Mouse (Mus musculus) layer of hippocampus, postnatal 14 days (tissue): ENCODE data around the gene Pcsk5. TPM values are rescaled to one million over a fixed set of nuclear protein-coding genes. Genes with fewer than 3 reads are reported as not detected.

Experiments used
- DNase-seq, 2 experiments: peaks; one replicate each; pipeline ENCODE4 v3.0.0; 2021 to 2022; ENCODE audit warnings: low spot score in 2 of 2, mixed read lengths in 1 of 2
- total RNA-seq, 2 experiments: library from RNA; stranded (reverse); gene quantifications; 2 replicates each; pipeline ENCODE4 v1.2.3; 2021

Gene Pcsk5
- total RNA-seq, 2 experiments from 2014 or later: 11.3 to 12.5 TPM

DNA sequence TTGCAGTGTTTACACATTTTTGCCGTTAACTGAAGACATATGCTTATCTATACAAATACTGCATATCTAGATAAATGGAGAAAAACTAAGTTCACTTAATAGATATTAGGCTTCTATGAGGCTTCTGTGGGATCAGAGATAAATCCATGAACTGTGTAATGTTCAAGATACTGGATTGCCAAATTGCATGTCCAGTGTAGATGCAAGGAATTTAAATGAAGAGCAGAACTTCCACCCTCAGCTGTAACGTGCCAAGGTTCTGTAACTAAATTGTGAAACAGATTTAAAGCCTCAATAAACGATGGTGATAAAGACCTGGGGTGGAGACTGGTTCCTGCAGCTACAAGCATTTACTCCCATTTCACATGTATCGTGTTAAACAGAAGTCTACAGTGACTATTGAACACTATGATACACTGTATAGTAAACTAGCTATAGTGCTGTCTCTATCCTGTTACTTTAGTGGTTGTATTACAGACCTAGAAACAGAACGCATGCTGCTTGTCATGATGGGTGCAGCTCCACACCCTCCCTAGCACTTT is 23.9 kb downstream of the Pcsk5 start:
- no peak for DNase-seq

DNA sequence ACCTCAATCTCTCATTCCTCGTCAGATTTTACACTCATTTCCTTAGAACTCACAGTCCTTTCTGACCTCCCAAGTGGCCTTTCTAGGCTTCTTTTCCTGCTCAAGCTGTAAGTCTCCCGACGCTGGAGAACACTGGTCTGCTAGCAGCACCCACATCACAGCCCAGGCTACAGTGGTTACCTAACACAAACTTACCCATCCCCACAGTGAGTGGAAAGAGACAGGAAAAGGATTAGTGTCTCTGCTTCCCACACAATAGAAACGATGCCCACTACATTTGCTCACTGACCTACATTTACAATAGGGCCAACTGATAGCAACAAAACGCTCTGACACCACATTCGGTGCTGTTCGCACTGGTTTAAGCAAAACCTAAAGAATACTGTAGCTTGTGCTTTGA is 24.8 kb downstream of the Pcsk5 start:
- no peak for DNase-seq

GRCm38 (mm10) chr19:17806626-17807025 is 30.8 kb downstream of the Pcsk5 start:
- DNase-seq: no peak

DNA sequence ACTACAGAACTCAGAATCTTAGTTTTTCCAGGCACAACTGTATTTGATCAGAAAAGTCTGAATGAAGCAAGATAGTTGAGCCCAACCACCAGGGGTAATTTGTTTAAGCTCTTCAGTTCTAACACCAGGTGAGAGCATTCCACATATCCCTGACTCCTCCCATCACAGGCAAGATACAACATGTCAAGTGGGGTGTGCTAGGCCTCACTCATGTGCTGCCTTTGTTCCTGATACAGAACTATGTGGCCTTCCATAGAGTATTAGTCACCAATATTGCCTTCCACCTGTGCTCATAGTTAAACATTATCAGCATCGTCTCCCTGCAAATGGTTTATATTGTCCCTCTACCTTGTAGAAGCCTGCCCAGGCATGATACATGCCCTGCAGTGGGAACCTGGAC is 36.6 kb downstream of the Pcsk5 start:
- DNase-seq: no peak

- no peak for DNase-seq
These were observed 37.8 kb downstream of the Pcsk5 start for GRCm38 (mm10) chr19:17799419-17800185.

DNA sequence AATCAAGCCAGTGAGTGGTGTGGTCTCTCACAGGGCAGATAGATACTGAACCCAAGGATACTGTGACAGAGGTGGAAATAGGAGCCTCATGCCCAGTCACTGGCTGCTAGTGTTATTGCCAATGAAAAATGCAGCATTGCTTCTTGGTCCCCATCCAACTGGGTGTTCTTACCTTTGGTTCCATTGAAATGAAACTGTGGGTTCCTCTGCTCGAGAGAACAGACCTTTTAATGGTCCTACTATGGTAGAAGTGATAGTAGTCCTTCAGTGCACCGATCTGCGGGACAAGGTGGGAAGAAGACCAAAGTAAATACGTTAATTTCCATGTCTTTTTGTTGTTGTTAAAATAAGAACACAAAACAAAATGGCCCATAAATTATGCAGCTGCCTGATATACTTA is 44.0 kb downstream of the Pcsk5 start:
- no peak for DNase-seq

GRCm38 (mm10) chr19:17791485-17792052 is 45.9 kb downstream of the Pcsk5 start:
- DNase-seq: no peak

DNA sequence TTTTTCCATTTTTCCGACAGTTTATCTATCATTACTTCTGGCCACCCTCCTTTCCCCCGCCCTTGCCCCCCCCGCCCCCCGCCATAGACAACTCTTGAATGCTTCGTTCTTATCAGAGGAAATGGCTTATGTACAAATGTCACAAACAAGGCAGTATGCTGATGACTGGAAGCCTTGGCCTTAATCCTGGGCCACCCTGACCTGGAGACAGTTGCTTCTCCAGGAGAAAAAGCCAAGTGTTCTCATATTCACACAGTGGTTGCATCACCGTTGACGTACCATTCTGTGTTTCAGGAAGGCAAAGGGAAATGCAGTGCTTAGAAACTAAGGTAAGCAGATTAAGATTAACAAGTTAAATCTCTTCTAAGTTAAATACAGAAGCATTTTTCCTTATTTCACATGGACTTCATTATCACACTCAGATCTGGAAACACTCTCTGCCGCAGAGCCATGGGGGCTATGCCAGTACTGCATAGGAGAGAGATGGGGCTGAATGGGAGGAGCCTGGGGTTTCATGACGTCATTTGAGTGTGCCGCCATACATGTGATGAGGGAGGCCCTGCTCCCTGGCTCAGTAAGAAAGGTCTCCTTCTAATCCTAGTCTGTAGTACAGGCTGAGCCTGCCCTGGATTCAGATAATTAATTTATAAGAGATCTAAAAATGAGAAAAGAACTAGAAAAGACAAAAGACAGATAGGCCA is 48.7 kb downstream of the Pcsk5 start:
- DNase-seq: no peak

DNA sequence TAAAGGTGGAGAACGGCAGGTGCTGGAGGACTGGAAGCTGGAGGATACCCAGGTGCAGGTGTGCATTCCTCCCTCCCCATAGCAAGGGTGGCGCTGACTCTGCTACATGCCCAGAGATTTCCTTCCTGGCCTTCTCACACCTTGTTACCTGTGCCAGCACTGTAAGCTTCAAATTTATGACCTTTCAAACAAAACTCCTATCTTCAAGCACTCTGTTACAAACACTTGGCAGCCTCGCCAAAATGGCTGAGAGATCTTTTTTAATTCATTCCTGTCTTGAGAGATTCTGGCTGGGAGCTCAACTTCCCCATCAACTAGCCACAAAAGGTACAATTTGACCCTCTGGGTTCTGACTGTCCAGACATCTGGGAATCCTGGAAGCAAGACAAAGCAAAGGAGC is 50.7 kb downstream of the Pcsk5 start:
- no peak for DNase-seq

GRCm38 (mm10) chr19:17784401-17785192 is 52.8 kb downstream of the Pcsk5 start:
- no peak for DNase-seq

GRCm38 (mm10) chr19:17783231-17783630 is 54.2 kb downstream of the Pcsk5 start:
- no peak for DNase-seq

DNA sequence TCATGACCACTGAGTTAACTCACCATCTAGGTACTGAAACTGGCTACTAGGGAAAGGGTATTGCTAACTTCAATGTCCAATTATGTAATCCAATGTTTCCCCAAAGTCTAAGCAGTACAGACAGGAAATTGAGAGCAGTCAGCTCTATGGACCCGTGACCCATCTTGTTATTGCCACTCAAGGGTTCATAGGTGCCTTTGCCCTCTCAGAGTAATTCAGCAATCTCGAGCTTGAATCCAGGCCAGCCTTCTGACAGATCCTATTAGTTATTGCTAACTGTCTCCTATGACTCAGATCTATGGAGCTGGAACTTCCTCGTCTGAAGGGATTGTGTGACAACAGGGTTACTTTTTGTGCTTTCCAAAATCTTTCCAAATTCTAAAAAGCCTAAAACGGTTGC is 56.1 kb downstream of the Pcsk5 start:
- DNase-seq: no peak

- no peak for DNase-seq
These were observed 61.5 kb downstream of the Pcsk5 start for GRCm38 (mm10) chr19:17775943-17776342.

- DNase-seq: peak in 1 of 2 experiments; percentile 33
These were observed 62.3 kb downstream of the Pcsk5 start for GRCm38 (mm10) chr19:17775097-17775496.

DNA sequence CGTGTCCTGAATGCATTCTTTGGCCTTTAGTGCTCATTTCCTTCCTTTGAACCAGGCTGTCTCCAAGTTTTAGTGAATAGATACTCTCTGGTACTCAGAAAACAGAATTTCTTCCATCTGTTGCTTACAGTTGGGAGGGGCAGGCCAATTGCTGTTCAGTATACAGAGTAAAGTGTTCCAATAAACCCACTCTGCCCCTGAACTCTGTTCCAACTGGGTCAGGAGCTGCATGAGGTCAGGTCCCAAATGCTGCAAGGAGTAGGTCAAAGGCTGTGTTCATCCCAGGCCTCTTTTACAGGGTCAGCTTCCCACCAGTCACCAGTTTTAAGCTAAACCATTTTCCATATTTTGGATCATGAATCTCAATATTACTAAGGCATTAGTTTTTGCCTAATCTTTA is 63.4 kb downstream of the Pcsk5 start:
- peak in 1 of 2 experiments; percentile 28 for DNase-seq

- DNase-seq: peak in 1 of 2 experiments; percentile 52
These were observed 67.6 kb downstream of the Pcsk5 start for GRCm38 (mm10) chr19:17769610-17770399.

- no peak for DNase-seq
These were observed 72.4 kb downstream of the Pcsk5 start for GRCm38 (mm10) chr19:17765001-17765400.

DNA sequence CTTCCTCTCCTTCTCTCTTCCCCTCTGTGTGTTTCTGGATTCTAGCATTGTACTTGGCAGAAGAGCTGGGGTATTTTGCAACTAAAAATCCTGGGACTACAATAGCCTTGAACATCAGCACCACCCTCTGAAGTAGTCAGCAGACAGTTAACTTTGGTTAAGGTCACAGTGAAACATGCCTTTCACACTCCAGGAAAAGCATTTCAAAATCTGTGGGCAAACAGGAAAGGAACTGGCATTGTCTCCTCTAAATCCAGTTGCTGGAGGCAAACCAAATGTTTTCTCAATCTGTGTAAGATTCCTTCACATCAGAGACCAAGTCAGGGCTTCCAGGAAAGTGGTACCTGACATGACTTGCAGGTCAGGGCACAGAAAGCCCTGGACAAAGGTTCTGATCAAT is 74.7 kb downstream of the Pcsk5 start:
- DNase-seq: no peak

GRCm38 (mm10) chr19:17761678-17762077 is 75.8 kb downstream of the Pcsk5 start:
- no peak for DNase-seq

GRCm38 (mm10) chr19:17752841-17753240 is 84.6 kb downstream of the Pcsk5 start:
- DNase-seq: no peak
